Mouse (Mus musculus) hindbrain, embryonic 15.5 days (tissue): ENCODE results near the gene Gm9837. TPM values are rescaled to one million over a fixed set of nuclear protein-coding genes. Genes with fewer than 3 reads are reported as not detected.

Source experiments
- ATAC-seq: fragments of 200-750 bp; cut with Nextera tagmentation; 2 replicates; pipeline ENCODE4 v1.8.0; 2017; ENCODE audit warnings: low read depth, moderate number of reproducible peaks, moderate TSS enrichment; ENCODE audit not compliant: low FRiP score
- H3K27ac ChIP-seq: fragments of 300-500 bp; sonication (generic); replicated peaks from 2 replicates; pipeline ENCODE4 v1.5.1; 2015; ENCODE audit warnings: mild to moderate bottlenecking, inconsistent platforms
- H3K27me3 ChIP-seq: fragments of 300-500 bp; sonication (generic); 2 replicates; pipeline ENCODE4 v1.6.1; 2015; ENCODE audit warnings: control low read depth, inconsistent platforms
- H3K36me3 ChIP-seq: fragments of 300-500 bp; sonication (generic); 2 replicates; pipeline ENCODE4 v1.6.1; 2015; ENCODE audit warnings: control low read depth, inconsistent platforms
- H3K4me1 ChIP-seq: fragments of 300-500 bp; sonication (generic); replicated peaks from 2 replicates; pipeline ENCODE4 v1.6.1; 2015; ENCODE audit warnings: control low read depth, inconsistent platforms
- H3K4me2 ChIP-seq: fragments of 300-500 bp; sonication (generic); 2 replicates; pipeline ENCODE4 v1.6.1; 2015; ENCODE audit warnings: moderate library complexity, mild to moderate bottlenecking, inconsistent platforms
- H3K4me3 ChIP-seq: fragments of 300-500 bp; sonication (generic); 2 replicates; pipeline ENCODE4 v1.5.1; 2015; ENCODE audit warnings: mild to moderate bottlenecking, inconsistent platforms
- H3K9ac ChIP-seq: fragments of 300-500 bp; sonication (generic); 2 replicates; pipeline ENCODE4 v1.6.1; 2015; ENCODE audit warnings: inconsistent platforms
- H3K9me3 ChIP-seq: fragments of 300-500 bp; sonication (generic); 2 replicates; pipeline ENCODE4 v1.6.1; 2016; ENCODE audit warnings: control low read depth, inconsistent platforms
- WGBS: fragments of 180-500 bp; shearing (Covaris S2); methylation state at CpG from one replicate; pipeline ENCODE4 v1.1.7; 2015; 5-methylcytosine and 5-hydroxymethylcytosine counted together
- polyA plus RNA-seq: library from polyadenylated mRNA; unstranded; fragments of >200 nt; fragmentation: Nextera tagmentation; extraction: Ambion mirVana; gene quantifications from 2 replicates; pipeline ENCODE4 v1.2.1, GENCODE M21; 2015

Gene Gm9837
- polyA plus RNA-seq, 1 experiment from 2014 or later: not detected

GRCm38 (mm10) chr11:53447996-53448395 is 22.3 kb downstream of the Gm9837 start:
- no peaks in the 10 kb centered on the region for H3K4me1 ChIP-seq
- no peak overlapping the region for H3K4me3 ChIP-seq
- H3K36me3 ChIP-seq: no peaks in the 10 kb centered on the region
- H3K9me3 ChIP-seq: no peaks in the 10 kb centered on the region
- no peaks in the 10 kb centered on the region for H3K27me3 ChIP-seq
- 89% methylated on average over 8 of the region's 8 CpGs for WGBS
- H3K27ac ChIP-seq: no peak overlapping the region
- no peak for ATAC-seq
- H3K9ac ChIP-seq: no peak overlapping the region
- no peak overlapping the region for H3K4me2 ChIP-seq

GRCm38 (mm10) chr11:53446183-53446582 is 24.1 kb downstream of the Gm9837 start:
- H3K36me3 ChIP-seq: no peaks in the 10 kb centered on the region
- 90% methylated on average over 13 of the region's 13 CpGs for WGBS
- H3K4me2 ChIP-seq: no peak overlapping the region
- no peak overlapping the region for H3K27ac ChIP-seq
- H3K27me3 ChIP-seq: no peaks in the 10 kb centered on the region
- H3K4me3 ChIP-seq: no peak overlapping the region
- no peaks in the 10 kb centered on the region for H3K9me3 ChIP-seq
- H3K9ac ChIP-seq: no peak overlapping the region
- ATAC-seq: no peak
- no peaks in the 10 kb centered on the region for H3K4me1 ChIP-seq

GRCm38 (mm10) chr11:53445562-53445961 is 24.7 kb downstream of the Gm9837 start:
- H3K27ac ChIP-seq: no peak overlapping the region
- no peak overlapping the region for H3K4me3 ChIP-seq
- no peaks in the 10 kb centered on the region for H3K27me3 ChIP-seq
- no peak for ATAC-seq
- no peaks in the 10 kb centered on the region for H3K9me3 ChIP-seq
- no peaks in the 10 kb centered on the region for H3K4me1 ChIP-seq
- H3K4me2 ChIP-seq: no peak overlapping the region
- no peak overlapping the region for H3K9ac ChIP-seq
- WGBS: 62% methylated on average over 13 of the region's 13 CpGs
- H3K36me3 ChIP-seq: no peaks in the 10 kb centered on the region

GRCm38 (mm10) chr11:53443861-53444260 is 26.4 kb downstream of the Gm9837 start:
- no peak overlapping the region for H3K4me2 ChIP-seq
- 37% methylated on average over 6 of the region's 6 CpGs for WGBS
- H3K27ac ChIP-seq: no peak overlapping the region
- H3K4me3 ChIP-seq: no peak overlapping the region
- no peaks in the 10 kb centered on the region for H3K9me3 ChIP-seq
- no peaks in the 10 kb centered on the region for H3K36me3 ChIP-seq
- H3K9ac ChIP-seq: no peak overlapping the region
- ATAC-seq: no peak
- H3K4me1 ChIP-seq: no peaks in the 10 kb centered on the region
- H3K27me3 ChIP-seq: no peaks in the 10 kb centered on the region

GRCm38 (mm10) chr11:53441921-53442320 is 28.4 kb downstream of the Gm9837 start:
- no peak overlapping the region for H3K27ac ChIP-seq
- H3K36me3 ChIP-seq: no peaks in the 10 kb centered on the region
- H3K4me1 ChIP-seq: no peaks in the 10 kb centered on the region
- no peak overlapping the region for H3K4me2 ChIP-seq
- H3K27me3 ChIP-seq: no peaks in the 10 kb centered on the region
- H3K4me3 ChIP-seq: no peak overlapping the region
- ATAC-seq: no peak
- H3K9ac ChIP-seq: no peak overlapping the region
- H3K9me3 ChIP-seq: no peaks in the 10 kb centered on the region
- WGBS: 59% methylated on average over 12 of the region's 12 CpGs

- no peak overlapping the region for H3K9ac ChIP-seq
- no peak overlapping the region for H3K4me3 ChIP-seq
- no peak for ATAC-seq
- WGBS: 86% methylated on average over 6 of the region's 6 CpGs
- H3K27ac ChIP-seq: no peak overlapping the region
- H3K4me1 ChIP-seq: peaks cover 5% of the 10 kb centered on the region; the same call in 1 of the 2 replicates
- H3K9me3 ChIP-seq: no peaks in the 10 kb centered on the region
- H3K4me2 ChIP-seq: no peak overlapping the region
- no peaks in the 10 kb centered on the region for H3K36me3 ChIP-seq
- no peaks in the 10 kb centered on the region for H3K27me3 ChIP-seq
These were observed 33.9 kb downstream of the Gm9837 start for GRCm38 (mm10) chr11:53436338-53436737.

- no peak overlapping the region for H3K9ac ChIP-seq
- H3K27me3 ChIP-seq: no peaks in the 10 kb centered on the region
- H3K9me3 ChIP-seq: no peaks in the 10 kb centered on the region
- WGBS: 88% methylated on average over 8 of the region's 8 CpGs
- no peak for ATAC-seq
- no peak overlapping the region for H3K4me3 ChIP-seq
- no peak overlapping the region for H3K27ac ChIP-seq
- H3K4me2 ChIP-seq: no peak overlapping the region
- no peaks in the 10 kb centered on the region for H3K36me3 ChIP-seq
- H3K4me1 ChIP-seq: peaks cover 5% of the 10 kb centered on the region; the same call in 1 of the 2 replicates
These were observed 34.8 kb downstream of the Gm9837 start for GRCm38 (mm10) chr11:53435504-53435903.

GRCm38 (mm10) chr11:53433057-53433456 is 37.2 kb downstream of the Gm9837 start:
- no peaks in the 10 kb centered on the region for H3K9me3 ChIP-seq
- H3K27ac ChIP-seq: no peak overlapping the region
- H3K4me1 ChIP-seq: peaks cover 17% of the 10 kb centered on the region
- no peak overlapping the region for H3K4me3 ChIP-seq
- no peak overlapping the region for H3K9ac ChIP-seq
- peaks cover 9% of the 10 kb centered on the region for H3K36me3 ChIP-seq
- 65% methylated on average over 6 of the region's 6 CpGs for WGBS
- no peak overlapping the region for H3K4me2 ChIP-seq
- ATAC-seq: no peak
- no peaks in the 10 kb centered on the region for H3K27me3 ChIP-seq

- Histone ChIP-seq H3K27me3 (no peaks in the 10 kb centered on the region), H3K9ac (peak overlapping the region; percentile 41), H3K27ac (peak overlapping the region; percentile 80), H3K4me1 (peaks cover 17% of the 10 kb centered on the region), H3K9me3 (no peaks in the 10 kb centered on the region), H3K4me3 (peak overlapping the region; percentile 83), H3K36me3 (peaks cover 11% of the 10 kb centered on the region), H3K4me2 (peak overlapping the region; percentile 60)
- ATAC-seq: peak; percentile 53
- 16% methylated on average over 9 of the region's 9 CpGs for WGBS
These were observed 38.8 kb downstream of the Gm9837 start for GRCm38 (mm10) chr11:53431347-53432056.

GRCm38 (mm10) chr11:53430670-53431346 is 39.5 kb downstream of the Gm9837 start, which contains the start of the genes Uqcrq and Gdf9:
TSS of gene Uqcrq (minus strand) at chr11:53430831.
TSS of gene Gdf9 (plus strand) at chr11:53431023.
- peak; percentile 98 for ATAC-seq
- peak within 1 kb of the TSS; percentile 74 for H3K9ac ChIP-seq
- no peaks in the 10 kb centered on the region for H3K9me3 ChIP-seq
- peak within 1 kb of the TSS; percentile 83 for H3K4me3 ChIP-seq
- H3K27me3 ChIP-seq: no peaks in the 10 kb centered on the region
- H3K27ac ChIP-seq: peak within 1 kb of the TSS; percentile 86
- peaks cover 17% of the 10 kb centered on the region for H3K4me1 ChIP-seq
- peaks cover 11% of the 10 kb centered on the region for H3K36me3 ChIP-seq
- under 1% methylated on average over 44 of the region's 44 CpGs for WGBS
- H3K4me2 ChIP-seq: peak within 1 kb of the TSS; percentile 75

GRCm38 (mm10) chr11:53430300-53430669 is 40.0 kb downstream of the Gm9837 start:
- WGBS: under 1% methylated on average over 34 of the region's 34 CpGs
- ATAC-seq: peak; percentile 70
- no peaks in the 10 kb centered on the region for H3K27me3 ChIP-seq

GRCm38 (mm10) chr11:53429182-53429581 is 41.1 kb downstream of the Gm9837 start:
- no peak for ATAC-seq
- H3K27me3 ChIP-seq: no peaks in the 10 kb centered on the region
- H3K4me3 ChIP-seq: peak overlapping the region; percentile 83; the same call in 1 of the 2 replicates

More at GRCm38 (mm10) chr11:53430300-53430669, 40.0 kb downstream of the Gm9837 start:
- H3K9me3 ChIP-seq: no peaks in the 10 kb centered on the region
- H3K36me3 ChIP-seq: peaks cover 11% of the 10 kb centered on the region
- peak overlapping the region; percentile 74 for H3K9ac ChIP-seq
- peak overlapping the region; percentile 83 for H3K4me3 ChIP-seq
- peak overlapping the region; percentile 75 for H3K4me2 ChIP-seq
- peaks cover 17% of the 10 kb centered on the region for H3K4me1 ChIP-seq
- H3K27ac ChIP-seq: peak overlapping the region; percentile 86

More at GRCm38 (mm10) chr11:53429182-53429581, 41.1 kb downstream of the Gm9837 start:
- Histone ChIP-seq H3K27ac (no peak overlapping the region), H3K36me3 (peaks cover 11% of the 10 kb centered on the region), H3K9ac (no peak overlapping the region), H3K4me2 (peak overlapping the region; percentile 75), H3K9me3 (no peaks in the 10 kb centered on the region), H3K4me1 (peaks cover 17% of the 10 kb centered on the region)
